Mouse (Mus musculus): ENCODE measurements around the gene B830017H08Rik.

- TF ChIP-seq HCFC1 (IDR thresholded peaks at IDR 0.05; ENCODE audit: borderline replicate concordance, insufficient read depth, low read length) (no peak), ZC3H11A (IDR thresholded peaks at IDR 0.05; ENCODE audit: borderline replicate concordance, low read depth, low read length) (no peak)
These were observed 16.4 kb upstream of the B830017H08Rik start for GRCm38 (mm10) chr16:17816528-17816927.
